Mouse (Mus musculus): ENCODE data around the gene Ocln. TPM values are rescaled to one million over a fixed set of nuclear protein-coding genes. Genes with fewer than 3 reads are reported as not detected.
"Not testable (repeated sequence)": the region's sequence is repeated elsewhere in the genome, so short reads cannot be mapped to it uniquely, and the experiment has no call there.

The Ocln gene
- polyA plus RNA-seq, 1 experiment from 2014 or later: 7.5 TPM

GRCm38 (mm10) chr13:100483610-100484009 is 68.9 kb downstream of the Ocln start:
- 92% methylated on average over 7 of the region's 7 CpGs for WGBS
- no peak overlapping the region for H3K27ac ChIP-seq
- no peaks in the 10 kb centered on the region for H3K4me1 ChIP-seq
- H3K9ac ChIP-seq: no peak overlapping the region
- peaks cover 49% of the 10 kb centered on the region for H3K36me3 ChIP-seq
- no peaks in the 10 kb centered on the region for H3K9me3 ChIP-seq
- H3K4me2 ChIP-seq (replicated peaks): no peak overlapping the region
- no peak overlapping the region for H3K4me3 ChIP-seq
- no peak for ATAC-seq (ENCODE audit: insufficient number of reproducible peaks, insufficient read depth, low FRiP score, low TSS enrichment)
- H3K27me3 ChIP-seq: no peaks in the 10 kb centered on the region

GRCm38 (mm10) chr13:100463527-100464222 is 88.8 kb downstream of the Ocln start:
- no peak for ATAC-seq (ENCODE audit: insufficient number of reproducible peaks, insufficient read depth, low FRiP score, low TSS enrichment)
- H3K36me3 ChIP-seq: peaks cover 50% of the 10 kb centered on the region
- no peak overlapping the region for H3K4me3 ChIP-seq
- no peaks in the 10 kb centered on the region for H3K4me1 ChIP-seq
- WGBS: 87% methylated on average over 2 of the region's 2 CpGs
- no peak overlapping the region for H3K27ac ChIP-seq
- no peak overlapping the region for H3K4me2 ChIP-seq (replicated peaks)
- no peaks in the 10 kb centered on the region for H3K27me3 ChIP-seq
- no peak overlapping the region for H3K9ac ChIP-seq
- H3K9me3 ChIP-seq: no peaks in the 10 kb centered on the region

- no peaks in the 10 kb centered on the region for H3K27me3 ChIP-seq
- ATAC-seq (ENCODE audit: insufficient number of reproducible peaks, insufficient read depth, low FRiP score, low TSS enrichment): no peak
- peaks cover 30% of the 10 kb centered on the region for H3K36me3 ChIP-seq
- H3K4me1 ChIP-seq: no peaks in the 10 kb centered on the region
- H3K4me2 ChIP-seq (replicated peaks): no peak overlapping the region
- 77% methylated on average over 3 of the region's 3 CpGs for WGBS
- no peak overlapping the region for H3K9ac ChIP-seq
- no peak overlapping the region for H3K27ac ChIP-seq
- no peak overlapping the region for H3K4me3 ChIP-seq
- no peaks in the 10 kb centered on the region for H3K9me3 ChIP-seq
Observed at GRCm38 (mm10) chr13:100461336-100461735, 91.2 kb downstream of the Ocln start.

GRCm38 (mm10) chr13:100452415-100453127 is 99.9 kb downstream of the Ocln start, which contains the start of gene Naip1:
Gene Naip1, minus strand, starts transcription at chr13:100452869.
- not testable (repeated sequence) for H3K27me3 ChIP-seq; ATAC-seq (ENCODE audit: insufficient number of reproducible peaks, insufficient read depth, low FRiP score, low TSS enrichment); H3K4me2 ChIP-seq (replicated peaks); H3K36me3 ChIP-seq; H3K4me1 ChIP-seq; H3K9me3 ChIP-seq; H3K9ac ChIP-seq; H3K27ac ChIP-seq; H3K4me3 ChIP-seq
- WGBS: 79% methylated on average over 8 of the region's 8 CpGs

- no peaks in the 10 kb centered on the region for H3K36me3 ChIP-seq
- no peak overlapping the region for H3K27ac ChIP-seq
- H3K4me1 ChIP-seq: no peaks in the 10 kb centered on the region
- WGBS: 85% methylated on average over 1 of the region's 1 CpGs
- H3K9me3 ChIP-seq: no peaks in the 10 kb centered on the region
- no peaks in the 10 kb centered on the region for H3K27me3 ChIP-seq
- no peak overlapping the region for H3K4me2 ChIP-seq (replicated peaks)
- no peak overlapping the region for H3K4me3 ChIP-seq
- ATAC-seq (ENCODE audit: insufficient number of reproducible peaks, insufficient read depth, low FRiP score, low TSS enrichment): no peak
- no peak overlapping the region for H3K9ac ChIP-seq
Observed at GRCm38 (mm10) chr13:100449495-100449894, 103.0 kb downstream of the Ocln start.

Other genes starting within 250 kb of the Ocln start
- gene Naip6, start 235.0 kb downstream of the Ocln start, polyA plus RNA-seq (2016; fragmentation: Nextera tagmentation; extraction: Ambion mirVana): 0.05 and 0.10 TPM in 2 replicates
- not detected in 2 replicates for gene Naip1, start 99.8 kb downstream of the Ocln start, polyA plus RNA-seq (2016; fragmentation: Nextera tagmentation; extraction: Ambion mirVana)
- gene Gtf2h2, start 60.1 kb downstream of the Ocln start, polyA plus RNA-seq (2016; fragmentation: Nextera tagmentation; extraction: Ambion mirVana): 85.4 and 86.9 TPM in 2 replicates
- 4.6 and 4.8 TPM in 2 replicates for gene Marveld2, start 64.3 kb upstream of the Ocln start, polyA plus RNA-seq (2016; fragmentation: Nextera tagmentation; extraction: Ambion mirVana)
- gene Ak6, start 98.3 kb upstream of the Ocln start, polyA plus RNA-seq (2016; fragmentation: Nextera tagmentation; extraction: Ambion mirVana): 284 and 286 TPM in 2 replicates
- gene Rad17, start 98.3 kb upstream of the Ocln start, polyA plus RNA-seq (2016; fragmentation: Nextera tagmentation; extraction: Ambion mirVana): 26.6 and 27.7 TPM in 2 replicates
- gene Taf9, start 98.9 kb upstream of the Ocln start, polyA plus RNA-seq (2016; fragmentation: Nextera tagmentation; extraction: Ambion mirVana): 17.3 and 19.7 TPM in 2 replicates
- gene Ccdc125, start 117.0 kb upstream of the Ocln start, polyA plus RNA-seq (2016; fragmentation: Nextera tagmentation; extraction: Ambion mirVana): 4.9 and 6.3 TPM in 2 replicates
- 97.7 and 101 TPM in 2 replicates for gene Cdk7, start 178.2 kb upstream of the Ocln start, polyA plus RNA-seq (2016; fragmentation: Nextera tagmentation; extraction: Ambion mirVana)
- gene Mrps36, start 191.9 kb upstream of the Ocln start, polyA plus RNA-seq (2016; fragmentation: Nextera tagmentation; extraction: Ambion mirVana): 121 and 124 TPM in 2 replicates
- gene Cenph, start 223.2 kb upstream of the Ocln start, polyA plus RNA-seq (2016; fragmentation: Nextera tagmentation; extraction: Ambion mirVana): 44.3 and 50.3 TPM in 2 replicates
- 253 and 272 TPM in 2 replicates for gene Ccnb1, start 233.9 kb upstream of the Ocln start, polyA plus RNA-seq (2016; fragmentation: Nextera tagmentation; extraction: Ambion mirVana)